In genomic region chr3:115957223-115957622, GRCm38 (mm10) we compare ENCODE assay signal across 23 mouse cellular contexts. TPM values are rescaled to one million over a fixed set of nuclear protein-coding genes. Genes with fewer than 3 reads are reported as not detected.
A peak's percentile ranks its signal among the peaks of the same experiment; 100 is the strongest.
DNase-seq lines count a peak whose midpoint lies in the region; ATAC-seq and TF ChIP-seq lines count a peak whose summit lies in the region.
"Had no signal": no experiment of that assay in that cellular context is flagged by ENCODE, and none has a peak within 500 bp of the region (broad histone marks: within the 10 kb centered on the region; RNA-seq: fewer than 3 reads in every experiment).

No protein-coding gene starts in this region.

- peaks cover 3% of the 10 kb centered on the region; the same call in 1 of the 2 replicates for H3K4me1 ChIP-seq in heart, embryonic 10.5 days
- H3K4me1 ChIP-seq in heart, adult 2 months (ENCODE audit: control insufficient read depth, insufficient read depth, low read length): 0 out of 2 replicates have a peak, but pooled peaks cover 1% of the 10 kb centered on the region
- H3K4me1 ChIP-seq in lung, adult 2 months (ENCODE audit: control insufficient read depth, insufficient read depth, low read length): no peaks in the 10 kb centered on the region
- H3K4me1 ChIP-seq: forebrain, embryonic 12.5 days had no signal

- H3K9me3 ChIP-seq in heart, embryonic 10.5 days: no peaks in the 10 kb centered on the region
- H3K9me3 ChIP-seq: embryonic facial prominence, embryonic 13.5 days; embryonic facial prominence, embryonic 15.5 days; forebrain, embryonic 10.5 days; forebrain, embryonic 12.5 days had no signal

- TF ChIP-seq CTCF in heart, adult 2 months (IDR thresholded peaks at IDR 0.05): no peak
- no peak for TF ChIP-seq CTCF in lung, adult 2 months (IDR thresholded peaks at IDR 0.05; ENCODE audit: insufficient read depth, low read length)

- ATAC-seq in activated CD4-positive, CD25-positive, alpha-beta regulatory T cell, adult 4 months: peak; percentile 49
- ATAC-seq: forebrain, embryonic 14.5 days; forebrain, postnatal 0 days had no signal

- no peak overlapping the region for H3K27ac ChIP-seq in heart, embryonic 10.5 days
- H3K27ac ChIP-seq in heart, adult 2 months: no peak overlapping the region
- H3K27ac ChIP-seq: embryonic facial prominence, embryonic 13.5 days; embryonic facial prominence, embryonic 15.5 days; forebrain, embryonic 10.5 days; forebrain, embryonic 12.5 days had no signal

- H3K9ac ChIP-seq in heart, adult 2 months (ENCODE audit: low read depth, low read length): no peak overlapping the region
- H3K9ac ChIP-seq: embryonic facial prominence, embryonic 13.5 days; embryonic facial prominence, embryonic 15.5 days; forebrain, embryonic 12.5 days; forebrain, postnatal 0 days had no signal

- no peak for TF ChIP-seq POLR2A in heart, adult 2 months (IDR thresholded peaks at IDR 0.05; ENCODE audit: insufficient read depth, low read depth, low read length)
- TF ChIP-seq POLR2A in lung, adult 2 months (IDR thresholded peaks at IDR 0.05; ENCODE audit: borderline replicate concordance, extremely low read depth, low read depth, low read length): no peak

- peak; percentile 58 for DNase-seq in heart, embryonic 10.5 days (ENCODE audit: low spot score)
- no peak for DNase-seq in heart, adult 2 months
- DNase-seq in T-cell, adult 2 months (ENCODE audit: low spot score): peak; percentile 30
- no peak for DNase-seq in testis, postnatal 14 days (ENCODE audit: low spot score)
- DNase-seq in lung, adult 2 months: no peak
- DNase-seq: adrenal gland, adult 2 months; adrenal gland, postnatal 10 days; adrenal gland, postnatal 25 days; cerebellum, adult 11 months; cerebellum, adult 18-20 months; cerebellum, adult 8-10 months; cerebellum, adult 9-11 months; cerebellum, postnatal 14 days; cerebellum, postnatal 36 days; embryo, embryonic 11 days; forebrain, postnatal 0 days had no signal

- WGBS in heart, embryonic 10.5 days: 93% methylated on average over 7 of the region's 7 CpGs
- 97% methylated on average over 7 of the region's 7 CpGs for WGBS in heart, adult 2 months
- WGBS in lung, adult 2 months: 97% methylated on average over 7 of the region's 7 CpGs

- H3K79me2 ChIP-seq in heart, adult 2 months (replicated peaks; ENCODE audit: control insufficient read depth, insufficient read depth, low read length): no peaks in the 10 kb centered on the region

- intact Hi-C loops in heart, adult 2 months (cut with DNase I): no loop called here

- TF ChIP-seq EP300 in heart, adult 2 months (IDR thresholded peaks at IDR 0.05; ENCODE audit: insufficient read depth, low read depth, low read length): no peak

- no peak overlapping the region for H3K4me3 ChIP-seq in heart, embryonic 10.5 days
- no peak overlapping the region for H3K4me3 ChIP-seq in heart, adult 2 months
- no peak overlapping the region for H3K4me3 ChIP-seq in lung, adult 2 months (replicated peaks; ENCODE audit: extremely low read depth, low read depth, low read length)
- H3K4me3 ChIP-seq: embryonic facial prominence, embryonic 13.5 days; embryonic facial prominence, embryonic 15.5 days; erythroblast, embryonic 14.5 days; forebrain, embryonic 10.5 days; forebrain, embryonic 12.5 days had no signal

- no peaks in the 10 kb centered on the region for H3K27me3 ChIP-seq in heart, embryonic 10.5 days (ENCODE audit: insufficient read depth, poor library complexity, severe bottlenecking)
- no peaks in the 10 kb centered on the region for H3K27me3 ChIP-seq in heart, adult 2 months (ENCODE audit: control insufficient read depth, insufficient read depth, low read length)
- H3K27me3 ChIP-seq: embryonic facial prominence, embryonic 13.5 days; embryonic facial prominence, embryonic 15.5 days; forebrain, embryonic 12.5 days had no signal

- H3K36me3 ChIP-seq in heart, embryonic 10.5 days: peaks cover 40% of the 10 kb centered on the region
- no peaks in the 10 kb centered on the region; the same call in none of the 2 replicates for H3K36me3 ChIP-seq in heart, adult 2 months (ENCODE audit: control insufficient read depth, insufficient read depth, low read length)

RNA-seq across cellular contexts. Expression of gene Slc30a7, which starts 50.0 kb away (rescaled TPM):
- 20.0 and 27.6 TPM in 2 replicates for polyA plus RNA-seq in heart, embryonic 10.5 days (2016; fragmentation: Nextera tagmentation; extraction: Ambion mirVana)
- total RNA-seq in heart, adult 2 months (2021): 10 to 100 TPM in 1 of 2 experiments, 1 to 10 TPM in 1; 10.0 to 13.6 TPM
- polyA plus RNA-seq in heart, adult 2 months (2012; rRNA removed): 5.4 and 12.6 TPM in 2 replicates
- 10 to 100 TPM; 47.7 to 50.2 TPM for polyA plus RNA-seq in activated CD4-positive, CD25-positive, alpha-beta regulatory T cell, adult 4 months (2017; shearing (Covaris generic))
- 11.5 and 16.2 TPM in 2 replicates for polyA plus RNA-seq in lung, adult 2 months (2012; rRNA removed)

RNA-seq across cellular contexts. Expression of gene Extl2, which starts 50.0 kb away (rescaled TPM):
- 19.6 and 21.8 TPM in 2 replicates for polyA plus RNA-seq in heart, embryonic 10.5 days (2016; fragmentation: Nextera tagmentation; extraction: Ambion mirVana)
- total RNA-seq in heart, adult 2 months (2021): 10 to 100 TPM; 11.6 to 14.1 TPM
- polyA plus RNA-seq in heart, adult 2 months (2012; rRNA removed): 9.2 and 15.9 TPM in 2 replicates
- 10 to 100 TPM in 1 of 2 experiments, 1 to 10 TPM in 1; 6.9 to 11.1 TPM for polyA plus RNA-seq in activated CD4-positive, CD25-positive, alpha-beta regulatory T cell, adult 4 months (2017; shearing (Covaris generic))
- 9.8 and 10.9 TPM in 2 replicates for polyA plus RNA-seq in lung, adult 2 months (2012; rRNA removed)
- polyA plus RNA-seq: erythroblast, embryonic 14.5 days had no signal

Comparison
In these comparisons a context has a peak if more than half of its experiments do, and no peak if none do; other contexts are left out.
1. DNase-seq: peak in heart, embryonic 10.5 days (single experiment) and T-cell, adult 2 months (single experiment); none in heart, adult 2 months (0 of 2), testis, postnatal 14 days (single experiment) and lung, adult 2 months (single experiment).